Mouse (Mus musculus): ENCODE results near the gene Il17ra.
A peak's percentile ranks its signal among the peaks of the same experiment; 100 is the strongest.

Gene Il17ra

DNA sequence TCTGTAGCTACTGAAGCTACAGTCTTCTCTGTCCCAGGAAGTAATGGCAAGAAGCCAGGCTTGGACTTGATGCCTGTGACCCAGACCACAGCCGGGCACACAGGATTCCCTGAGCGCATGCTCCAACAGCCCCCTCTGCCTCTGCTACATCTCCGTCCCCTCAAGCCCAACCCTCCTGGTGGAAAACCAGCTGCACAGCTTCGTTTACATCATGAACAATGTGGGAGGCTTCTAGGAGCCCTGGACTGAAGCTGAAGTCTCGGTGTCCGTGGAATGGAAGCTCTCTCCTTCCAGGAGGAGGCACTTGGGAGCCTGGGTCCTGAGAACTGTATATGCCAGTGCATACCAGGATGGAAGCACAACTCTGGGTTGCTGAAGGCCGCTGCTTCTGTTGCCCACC is 46.9 kb downstream of the Il17ra start:
- no peak for DNase-seq

DNA sequence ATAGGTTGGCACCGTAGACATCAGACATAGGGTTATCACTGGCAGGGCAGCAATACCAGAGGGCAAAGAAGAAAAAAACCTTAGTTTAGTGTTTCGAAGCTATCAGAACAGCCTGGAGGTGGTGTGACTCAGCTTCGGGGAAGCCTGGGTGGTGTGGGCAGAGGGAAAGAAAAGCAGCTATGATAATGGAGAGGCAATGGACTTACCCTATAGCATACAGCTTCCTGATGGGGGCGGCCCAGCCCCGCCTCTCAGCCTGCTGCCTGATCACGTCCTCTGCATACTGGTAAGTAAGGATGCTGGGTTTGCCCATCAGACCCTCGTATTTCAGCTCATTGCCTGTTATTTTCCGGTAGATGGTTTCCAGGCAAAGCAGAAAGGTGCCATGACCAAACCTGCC is 47.4 kb downstream of the Il17ra start:
- DNase-seq = no peak

DNA sequence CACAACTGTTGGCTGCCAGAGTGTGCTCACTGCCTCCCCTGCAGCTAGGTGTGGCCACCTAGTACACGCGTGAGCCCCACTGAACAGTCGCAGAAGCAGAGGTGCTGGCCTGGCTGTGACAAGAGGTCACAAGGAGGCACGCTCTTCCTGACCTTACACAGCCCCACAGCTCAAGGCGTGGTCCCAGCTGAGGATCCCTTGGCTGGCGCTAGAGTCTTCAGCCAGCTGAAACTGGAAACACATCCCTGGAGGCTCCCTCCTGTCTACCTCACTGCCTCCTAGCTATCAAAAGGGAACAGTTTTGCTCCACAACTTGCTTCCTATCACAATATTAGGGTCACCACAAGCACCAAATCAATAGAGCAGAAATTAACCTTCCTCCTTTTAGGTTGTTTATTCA is 48.2 kb downstream of the Il17ra start:
- DNase-seq = no peak

DNA sequence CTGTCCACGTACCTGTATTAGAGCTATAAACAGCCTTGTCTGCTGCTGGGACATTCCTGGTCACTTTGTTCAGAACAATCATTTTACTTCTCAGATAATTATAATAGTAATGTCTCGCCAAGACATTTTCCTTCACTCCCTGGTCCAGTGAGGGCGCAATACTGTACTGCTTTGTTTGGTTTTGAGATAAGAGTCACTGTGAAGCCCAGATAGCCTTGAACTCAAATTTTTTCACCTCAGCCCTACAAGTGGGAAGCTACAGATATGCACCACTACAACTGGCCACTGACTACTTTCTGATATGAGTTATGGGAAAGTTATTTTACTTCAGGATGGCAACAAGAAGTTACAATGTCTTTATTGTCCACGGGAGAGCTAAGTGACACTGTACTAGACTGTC is 53.4 kb downstream of the Il17ra start:
- no peak for DNase-seq

GRCm38 (mm10) chr6:120516879-120517278 is 53.8 kb downstream of the Il17ra start:
- no peak for DNase-seq

DNA sequence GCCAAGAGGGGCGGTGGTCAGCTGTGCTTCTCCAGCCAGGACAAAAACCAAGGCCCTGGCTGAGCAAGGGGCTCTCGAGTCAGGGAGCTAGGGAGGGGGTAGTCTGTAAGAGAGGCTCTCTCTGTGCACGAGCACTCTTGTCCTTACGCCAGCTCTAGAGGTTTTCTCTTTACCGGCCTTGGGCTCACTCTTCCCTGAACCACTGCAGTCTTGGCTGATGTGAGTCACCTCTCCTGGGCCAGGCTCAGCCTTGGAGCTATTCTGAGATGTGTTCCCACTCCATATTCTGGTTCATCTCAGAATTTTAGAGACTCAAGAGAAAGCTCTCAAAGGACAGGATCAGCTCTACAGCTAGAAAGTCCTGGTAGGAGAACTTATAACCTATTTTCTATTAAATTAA is 54.3 kb downstream of the Il17ra start:
- DNase-seq = no peak

DNA sequence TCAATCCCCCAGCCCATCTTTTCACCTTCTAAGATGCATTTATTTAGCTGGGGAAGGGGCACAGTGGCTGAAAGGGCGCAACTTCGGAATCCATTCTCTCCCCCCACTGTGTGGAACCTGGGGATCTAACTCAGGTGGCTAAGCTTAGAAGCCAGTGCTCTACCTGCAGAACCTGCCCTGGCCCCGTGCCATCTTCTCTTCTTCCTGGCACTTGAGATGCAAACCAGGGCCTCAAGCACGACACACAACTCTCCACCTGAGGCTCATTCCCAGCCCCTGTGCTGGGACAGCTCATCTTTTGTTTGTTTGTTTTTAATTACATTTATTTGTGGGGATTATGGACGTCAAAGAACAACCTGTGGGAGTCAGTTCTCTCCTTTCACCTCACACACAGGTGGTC is 56.6 kb downstream of the Il17ra start:
- no peak for DNase-seq

GRCm38 (mm10) chr6:120524796-120525195 is 61.7 kb downstream of the Il17ra start:
- DNase-seq = no peak

DNA sequence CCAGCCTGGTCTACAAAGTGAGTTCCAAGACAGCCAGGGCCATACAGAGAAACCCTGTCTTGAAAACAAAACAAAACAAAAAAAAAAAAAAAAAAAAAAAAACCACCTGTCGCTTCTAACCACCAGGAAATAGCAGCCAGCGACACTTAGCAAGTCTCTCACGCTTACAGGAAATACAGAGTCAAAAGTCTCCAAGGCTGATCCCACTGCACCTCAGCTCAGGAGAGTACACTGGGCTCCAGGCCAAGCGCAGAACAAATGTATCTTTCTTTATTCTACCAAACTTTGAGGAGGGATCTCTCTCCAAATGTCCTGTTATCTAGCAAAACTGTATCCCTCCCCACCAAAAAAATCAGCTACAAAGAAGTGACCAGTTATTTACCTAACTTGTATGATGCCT is 66.1 kb downstream of the Il17ra start:
- peak in 1 of 2 experiments; percentile 23 for DNase-seq

DNA sequence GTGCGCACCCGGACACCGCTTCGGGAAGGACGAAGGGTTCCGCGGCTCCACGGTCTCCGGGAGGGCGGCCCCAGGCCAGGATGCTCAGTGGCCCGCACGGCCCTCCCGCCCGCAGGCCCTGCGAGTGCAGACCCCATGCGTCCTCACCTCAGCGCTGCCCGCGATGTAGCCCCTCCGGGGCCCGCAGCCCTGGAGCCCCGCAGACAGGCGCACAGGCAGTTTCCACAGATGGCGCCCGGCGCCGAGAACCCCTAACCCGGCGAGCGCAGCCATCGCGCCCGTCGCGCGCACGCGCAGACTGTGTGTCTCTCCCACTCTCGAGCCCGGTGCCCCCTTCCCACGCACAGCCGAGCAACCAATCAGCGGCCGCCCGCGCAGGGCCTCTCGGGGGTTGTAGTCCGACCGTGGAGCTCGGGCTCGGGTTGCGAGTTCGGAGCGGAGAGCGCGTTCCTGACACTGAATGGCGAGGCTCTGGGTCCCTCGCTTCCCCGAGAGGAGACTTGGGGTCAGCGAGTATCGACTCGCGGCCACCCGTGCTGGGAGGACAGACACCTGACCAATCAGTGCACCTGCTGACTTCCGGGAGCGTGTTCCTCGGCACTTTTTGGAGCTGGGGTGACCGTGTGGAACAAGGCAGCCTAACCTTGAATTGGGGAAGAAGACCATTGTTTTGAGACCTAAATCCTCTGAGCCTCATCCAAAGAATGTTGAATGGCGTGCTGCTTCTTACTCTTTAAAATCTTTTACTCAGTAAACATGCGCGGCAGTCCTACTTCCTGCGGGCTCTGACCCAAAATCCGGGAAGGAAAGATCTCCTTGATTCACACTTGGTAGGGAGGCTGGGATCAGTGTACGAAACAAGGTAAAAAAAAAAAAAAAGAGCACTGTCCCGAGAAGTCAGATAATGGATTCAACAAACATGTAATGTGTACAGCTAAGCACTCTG is 68.2 kb downstream of the Il17ra start, which contains the start of gene Hdhd5:
Hdhd5 (minus strand) TSS at position 300 of the 946 bp plus-strand sequence.
- DNase-seq = peak; percentile 96 to 98

DNA sequence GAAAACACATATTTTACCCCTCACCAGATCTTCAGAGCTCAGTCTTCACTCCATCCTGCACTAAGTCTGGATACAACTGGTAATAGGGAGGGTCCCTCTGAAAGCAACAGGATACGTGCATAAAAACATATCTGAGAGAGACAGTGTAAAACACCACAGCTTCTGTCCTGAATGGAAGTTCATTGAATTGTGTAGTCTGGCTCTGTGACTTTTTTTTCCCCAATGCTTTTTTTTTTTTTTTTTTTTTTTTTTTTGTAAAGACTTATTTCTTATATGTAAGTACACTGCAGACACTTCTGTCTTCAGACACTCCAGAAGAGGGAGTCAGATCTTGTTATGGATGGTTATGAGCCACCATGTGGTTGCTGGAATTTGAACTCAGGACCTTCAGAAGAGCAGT is 69.5 kb downstream of the Il17ra start:
- DNase-seq = no peak

DNA sequence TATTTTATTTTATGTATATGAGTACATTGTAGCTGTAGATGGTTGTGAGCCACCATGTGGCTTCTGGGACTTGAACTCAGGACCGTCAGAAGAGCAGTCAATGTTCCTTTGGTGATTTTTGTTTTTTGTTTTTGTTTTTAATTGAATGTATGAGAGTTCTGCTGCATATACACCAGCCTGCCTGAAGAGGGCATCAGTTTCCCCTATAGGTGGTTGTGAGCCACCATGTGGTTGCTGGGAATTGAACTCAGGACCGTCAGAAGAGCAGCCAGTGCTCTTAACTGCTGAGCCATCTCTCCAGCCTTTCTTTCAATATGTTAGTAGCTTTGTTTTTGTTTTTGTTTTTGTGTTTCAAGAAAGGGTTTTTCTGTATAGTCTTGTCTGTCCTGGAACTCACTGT is 73.3 kb downstream of the Il17ra start:
- no peak for DNase-seq

All from cerebellum, postnatal 25 days (tissue).